Mouse (Mus musculus) forebrain, embryonic 16.5 days (tissue): ENCODE measurements around the gene Naaladl1. TPM values are rescaled to one million over a fixed set of nuclear protein-coding genes. Genes with fewer than 3 reads are reported as not detected.

Source experiments
- ATAC-seq: fragments of 200-750 bp; cut with Nextera tagmentation; 2 replicates; pipeline ENCODE4 v1.8.0; 2017; ENCODE audit warnings: mild to moderate bottlenecking, moderate library complexity
- H3K27ac ChIP-seq: fragments of 300-500 bp; sonication (generic); 2 replicates; pipeline ENCODE4 v1.5.1; 2014; ENCODE audit warnings: low read length, control low read depth
- H3K27me3 ChIP-seq: fragments of 300-500 bp; sonication (generic); replicated peaks from 2 replicates; pipeline ENCODE4 v1.6.1; 2014; ENCODE audit warnings: low read length; ENCODE audit not compliant: control insufficient read depth, insufficient read depth
- H3K36me3 ChIP-seq: fragments of 300-500 bp; sonication (generic); 2 replicates; pipeline ENCODE4 v1.6.1; 2014; ENCODE audit not compliant: control insufficient read depth, insufficient read depth
- H3K4me1 ChIP-seq: fragments of 300-500 bp; sonication (generic); replicated peaks from 2 replicates; pipeline ENCODE4 v1.6.1; 2014; ENCODE audit warnings: low read length; ENCODE audit not compliant: control insufficient read depth, insufficient read depth
- H3K4me2 ChIP-seq: fragments of 300-500 bp; sonication (generic); 2 replicates; pipeline ENCODE4 v1.6.1; 2014; ENCODE audit warnings: mild to moderate bottlenecking, low read length, control low read depth
- H3K4me3 ChIP-seq: fragments of 300-500 bp; sonication (generic); replicated peaks from 2 replicates; pipeline ENCODE4 v1.5.1; 2014; ENCODE audit warnings: mild to moderate bottlenecking, low read length, control low read depth
- H3K9ac ChIP-seq: fragments of 300-500 bp; sonication (generic); replicated peaks from 2 replicates; pipeline ENCODE4 v1.6.1; 2014; ENCODE audit warnings: low read depth, low read length, control low read depth
- H3K9me3 ChIP-seq: fragments of 300-500 bp; sonication (generic); 2 replicates; pipeline ENCODE4 v1.6.1; 2016; ENCODE audit warnings: low read length; ENCODE audit not compliant: control insufficient read depth
- WGBS: fragments of 180-500 bp; shearing (Covaris S2); extraction: QIAGEN DNeasy Blood & Tissue Kit; methylation state at CpG from one replicate; pipeline ENCODE4 v1.1.7; 2014; 5-methylcytosine and 5-hydroxymethylcytosine counted together
- polyA plus RNA-seq: library from polyadenylated mRNA; unstranded; fragments of >200 nt; fragmentation: Nextera tagmentation; extraction: Ambion mirVana; gene quantifications from 2 replicates; pipeline ENCODE4 v1.2.1, GENCODE M21; 2015

Naaladl1 gene
- polyA plus RNA-seq, 1 experiment from 2014 or later, result 0.58 TPM

DNA sequence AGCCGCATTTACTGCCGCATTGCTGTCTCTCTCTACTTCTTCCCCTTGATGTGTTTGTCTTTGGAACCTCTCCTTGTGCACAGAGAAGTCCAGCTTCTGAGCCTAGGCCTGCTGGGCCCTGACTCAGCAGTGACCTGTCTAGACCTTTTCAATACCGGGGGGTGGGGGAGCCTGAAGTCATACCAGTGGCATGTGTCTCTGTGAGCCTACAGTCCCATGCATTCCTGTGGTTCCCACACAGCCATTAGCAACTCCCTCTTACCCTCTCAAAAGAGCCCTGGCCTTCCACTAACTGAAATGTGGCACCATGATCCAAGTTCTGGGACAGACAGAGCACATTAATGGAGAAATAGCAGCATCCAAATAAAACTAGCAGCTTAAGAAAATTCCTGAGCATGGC is 30.8 kb downstream of the Naaladl1 start:
- no peak overlapping the region for H3K9ac ChIP-seq
- H3K27ac ChIP-seq, result no peak overlapping the region
- H3K4me3 ChIP-seq, result no peak overlapping the region
- H3K36me3 ChIP-seq, result peaks cover 7% of the 10 kb centered on the region; the same call in 1 of the 2 replicates
- H3K4me1 ChIP-seq, result peaks cover 13% of the 10 kb centered on the region
- 87% methylated on average over 3 of the region's 3 CpGs for WGBS
- H3K9me3 ChIP-seq, result no peaks in the 10 kb centered on the region
- no peaks in the 10 kb centered on the region for H3K27me3 ChIP-seq
- no peak for ATAC-seq
- H3K4me2 ChIP-seq, result no peak overlapping the region

DNA sequence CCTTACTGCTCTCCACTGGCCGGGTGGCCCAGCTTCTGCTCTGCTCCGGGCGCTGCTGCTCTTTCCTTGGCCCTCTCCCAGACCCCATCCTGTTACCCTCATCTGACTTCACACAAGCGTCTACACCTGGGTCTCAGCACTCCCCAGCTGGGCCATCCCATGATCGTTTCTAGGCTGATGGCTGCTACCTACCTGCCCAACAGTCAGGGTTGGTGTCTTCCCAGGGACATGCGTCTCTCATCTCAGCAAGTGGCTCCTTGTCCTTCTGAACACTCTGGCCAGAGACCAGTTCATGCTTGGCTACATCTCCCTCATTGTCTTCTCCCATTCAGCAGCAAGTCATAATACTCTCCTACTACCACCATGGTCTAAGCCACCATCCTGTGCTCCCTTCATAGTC is 34.1 kb downstream of the Naaladl1 start:
- peaks cover 7% of the 10 kb centered on the region; the same call in 1 of the 2 replicates for H3K36me3 ChIP-seq
- peak overlapping the region; percentile 73 for H3K4me3 ChIP-seq
- peak overlapping the region; percentile 94 for H3K9ac ChIP-seq
- 92% methylated on average over 6 of the region's 6 CpGs for WGBS
- ATAC-seq, result no peak
- peak overlapping the region; percentile 72 for H3K4me2 ChIP-seq
- H3K4me1 ChIP-seq, result peaks cover 19% of the 10 kb centered on the region
- H3K27ac ChIP-seq, result no peak overlapping the region
- H3K9me3 ChIP-seq, result no peaks in the 10 kb centered on the region
- H3K27me3 ChIP-seq, result no peaks in the 10 kb centered on the region

DNA sequence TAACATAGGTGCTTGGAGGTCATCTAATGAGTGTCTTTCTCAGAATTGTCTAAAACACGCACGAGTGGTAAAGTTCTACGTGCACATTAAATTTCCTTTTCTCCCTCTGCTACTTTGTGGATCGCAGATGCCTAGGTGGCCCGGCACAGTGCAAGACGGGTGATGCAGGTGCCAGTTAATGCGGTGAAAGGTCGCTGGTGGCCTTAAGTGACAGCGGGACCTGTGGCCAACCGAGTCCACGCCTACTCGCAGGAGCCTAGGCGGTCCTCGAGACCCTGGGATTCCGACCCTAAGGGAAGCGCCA is 34.7 kb downstream of the Naaladl1 start:
- peak overlapping the region; percentile 95 for H3K27ac ChIP-seq
- peaks cover 7% of the 10 kb centered on the region; the same call in 1 of the 2 replicates for H3K36me3 ChIP-seq
- ATAC-seq, result no peak
- H3K9ac ChIP-seq, result peak overlapping the region; percentile 94
- H3K4me3 ChIP-seq, result peak overlapping the region; percentile 73
- H3K4me1 ChIP-seq, result peaks cover 19% of the 10 kb centered on the region
- WGBS, result 6% methylated on average over 16 of the region's 16 CpGs
- no peaks in the 10 kb centered on the region for H3K27me3 ChIP-seq
- no peaks in the 10 kb centered on the region for H3K9me3 ChIP-seq
- peak overlapping the region; percentile 72 for H3K4me2 ChIP-seq

DNA sequence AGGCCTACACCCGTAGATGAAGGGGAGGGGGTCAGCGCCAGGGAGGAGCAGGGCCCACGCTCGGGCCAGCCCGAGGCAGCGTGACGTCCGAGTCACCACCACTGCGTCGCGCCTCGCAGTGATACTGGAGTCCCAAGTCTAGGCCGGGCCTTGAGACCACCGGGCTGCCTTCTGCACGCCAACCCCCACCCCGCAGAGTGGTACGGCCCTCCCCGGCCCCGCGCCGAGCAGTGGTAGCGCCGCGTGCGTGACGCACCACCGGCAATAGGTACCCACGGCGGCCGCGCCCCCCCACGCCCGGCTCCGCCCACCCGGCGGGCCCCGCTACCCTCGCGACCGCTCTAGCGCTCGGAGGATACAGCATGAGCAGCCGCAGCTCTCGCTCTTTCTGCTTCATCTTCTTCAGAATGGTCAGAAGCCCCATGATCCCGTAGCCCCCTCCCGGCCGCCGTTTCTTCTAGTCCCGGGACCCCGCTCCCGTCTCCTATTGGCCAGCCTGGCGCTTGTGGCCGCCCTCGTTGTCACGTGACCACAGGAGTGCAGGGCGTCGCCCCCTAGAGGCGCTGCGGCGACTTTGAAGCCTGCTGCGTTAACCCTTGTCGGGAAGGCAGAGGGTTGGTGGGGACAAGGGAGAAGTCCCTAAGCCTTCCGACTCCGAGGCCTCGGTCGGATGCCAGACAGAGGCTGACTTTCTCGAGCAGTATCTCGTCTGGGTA is 35.3 kb downstream of the Naaladl1 start, which contains the start of gene Batf2:
TSS of gene Batf2 (plus strand) at position 306 of the 716 bp plus-strand sequence.
- H3K9me3 ChIP-seq, result no peaks in the 10 kb centered on the region
- 1% methylated on average over 60 of the region's 68 CpGs for WGBS
- H3K4me2 ChIP-seq, result peak within 1 kb of the TSS; percentile 72
- ATAC-seq, result peak; percentile 94
- no peaks in the 10 kb centered on the region for H3K27me3 ChIP-seq
- H3K4me3 ChIP-seq, result peak within 1 kb of the TSS; percentile 73
- H3K36me3 ChIP-seq, result peaks cover 2% of the 10 kb centered on the region; the same call in 1 of the 2 replicates
- H3K27ac ChIP-seq, result peak within 1 kb of the TSS; percentile 95
- peak within 1 kb of the TSS; percentile 94 for H3K9ac ChIP-seq
- H3K4me1 ChIP-seq, result peaks cover 19% of the 10 kb centered on the region

DNA sequence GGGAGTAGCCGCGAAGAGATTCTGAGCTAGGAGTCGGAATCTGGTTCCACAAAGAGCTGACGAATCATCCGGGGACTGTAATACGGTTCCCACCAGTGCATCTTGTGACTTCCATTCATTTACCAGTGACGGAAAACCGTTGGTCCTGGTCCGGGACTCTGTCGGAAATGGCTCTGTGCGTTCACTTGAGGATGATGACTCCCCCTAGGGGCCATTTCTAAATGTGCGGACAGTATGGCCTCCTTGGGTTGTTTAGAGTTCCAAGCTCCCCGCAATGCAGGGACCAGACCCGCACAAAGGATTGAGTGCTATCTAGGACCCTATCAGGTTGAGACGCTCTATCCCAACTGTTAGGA is 35.8 kb downstream of the Naaladl1 start, which contains the start of gene Arl2:
TSS of gene Arl2 (minus strand) at position 155 of the 356 bp plus-strand sequence.
- Histone ChIP-seq H3K4me3 (peak within 1 kb of the TSS; percentile 73), H3K4me2 (peak within 1 kb of the TSS; percentile 72), H3K27ac (peak within 1 kb of the TSS; percentile 95), H3K4me1 (peaks cover 19% of the 10 kb centered on the region), H3K27me3 (no peaks in the 10 kb centered on the region), H3K9me3 (no peaks in the 10 kb centered on the region), H3K9ac (peak within 1 kb of the TSS; percentile 94), H3K36me3 (no peaks in the 10 kb centered on the region)
- 0% methylated on average over 15 of the region's 15 CpGs for WGBS
- ATAC-seq, result peak; percentile 80

DNA sequence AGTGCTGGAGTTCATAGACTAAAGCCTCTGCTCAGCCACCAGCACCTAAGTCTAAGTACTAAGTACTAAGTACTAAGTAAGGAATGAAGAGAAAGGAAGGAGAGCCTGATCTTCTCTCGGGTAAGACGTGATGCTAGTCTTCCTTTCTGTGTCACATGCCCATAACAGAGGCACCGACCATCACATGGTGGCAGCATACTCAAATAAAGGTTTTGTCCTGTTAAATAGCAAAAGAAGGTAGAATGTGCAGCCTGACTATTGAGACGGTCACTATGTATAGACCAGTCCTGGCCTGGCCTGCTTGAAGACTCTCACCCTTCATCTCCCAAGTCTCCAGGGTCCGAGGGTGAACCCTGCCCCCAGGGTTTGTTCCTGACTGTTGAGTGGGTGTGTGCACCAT is 39.3 kb downstream of the Naaladl1 start:
- WGBS, result 83% methylated on average over 5 of the region's 5 CpGs
- Histone ChIP-seq H3K4me2 (no peak overlapping the region), H3K4me1 (peaks cover 11% of the 10 kb centered on the region), H3K27me3 (no peaks in the 10 kb centered on the region), H3K4me3 (no peak overlapping the region), H3K27ac (no peak overlapping the region), H3K36me3 (no peaks in the 10 kb centered on the region), H3K9me3 (no peaks in the 10 kb centered on the region), H3K9ac (no peak overlapping the region)
- ATAC-seq, result no peak

DNA sequence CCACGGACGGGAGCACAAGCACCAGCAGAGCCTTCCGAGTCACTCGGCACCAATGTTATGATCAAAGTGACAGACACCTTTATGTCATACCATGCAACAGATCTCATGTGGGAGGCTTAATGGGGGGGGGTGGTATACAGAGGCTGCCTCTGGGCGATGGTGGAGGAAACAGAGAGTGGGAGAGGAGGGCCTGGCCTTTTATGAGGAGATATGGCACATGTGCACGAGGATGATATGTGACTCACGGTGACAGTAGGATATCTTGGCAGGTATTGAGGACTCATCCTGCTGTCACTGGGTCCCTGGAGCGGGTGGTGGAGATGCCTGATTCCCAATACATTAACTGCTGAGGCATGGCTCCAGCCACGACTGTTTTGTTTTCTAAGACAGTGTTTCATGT is 49.6 kb downstream of the Naaladl1 start:
- Histone ChIP-seq H3K4me3 (no peak overlapping the region), H3K4me1 (no peaks in the 10 kb centered on the region), H3K36me3 (no peaks in the 10 kb centered on the region), H3K27ac (no peak overlapping the region), H3K9me3 (no peaks in the 10 kb centered on the region), H3K4me2 (no peak overlapping the region), H3K27me3 (no peaks in the 10 kb centered on the region), H3K9ac (no peak overlapping the region)
- no peak for ATAC-seq
- WGBS, result 86% methylated on average over 9 of the region's 9 CpGs

DNA sequence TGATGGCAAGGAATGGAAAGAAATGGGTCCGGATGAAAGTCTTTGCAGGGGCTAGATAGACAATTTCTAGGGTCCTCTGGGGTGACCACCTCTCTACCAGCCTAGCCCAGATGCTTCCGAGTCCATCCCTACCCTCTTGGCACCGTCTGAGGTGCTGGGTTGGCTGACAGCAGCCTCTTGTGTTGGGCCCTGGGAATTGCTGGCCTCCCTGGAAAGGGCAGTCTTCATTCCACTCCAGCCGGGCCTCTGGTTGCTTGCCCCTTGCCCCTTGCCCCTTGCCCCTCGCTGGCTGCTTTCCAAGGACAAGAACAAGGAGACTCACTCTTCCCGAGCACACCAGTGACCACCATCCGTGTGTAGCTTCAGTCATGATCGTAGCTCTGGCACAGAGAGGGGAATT is 50.8 kb downstream of the Naaladl1 start:
- no peak overlapping the region for H3K9ac ChIP-seq
- 60% methylated on average over 8 of the region's 8 CpGs for WGBS
- H3K4me3 ChIP-seq, result no peak overlapping the region
- H3K9me3 ChIP-seq, result no peaks in the 10 kb centered on the region
- no peak overlapping the region for H3K27ac ChIP-seq
- H3K27me3 ChIP-seq, result no peaks in the 10 kb centered on the region
- H3K36me3 ChIP-seq, result no peaks in the 10 kb centered on the region
- H3K4me2 ChIP-seq, result no peak overlapping the region
- no peaks in the 10 kb centered on the region for H3K4me1 ChIP-seq
- ATAC-seq, result no peak

DNA sequence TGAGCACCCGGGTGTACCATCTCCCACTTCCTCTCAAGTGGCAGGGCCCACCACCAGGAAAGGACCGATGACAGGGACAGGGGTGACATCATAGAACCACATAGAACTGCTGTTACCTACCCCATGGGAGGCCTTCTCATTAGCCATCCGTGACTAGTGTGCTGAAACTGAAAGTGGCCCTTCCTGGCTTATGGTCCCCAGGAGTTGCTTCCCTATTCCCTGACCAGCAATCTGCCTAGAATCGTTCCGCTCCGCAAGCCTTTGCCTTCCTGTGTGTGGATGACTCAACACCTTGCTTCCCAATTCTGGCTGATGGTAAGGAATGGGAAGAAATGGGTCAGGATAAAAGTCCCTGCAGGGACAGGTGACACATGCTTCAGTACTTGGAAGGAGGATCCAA is 51.6 kb downstream of the Naaladl1 start:
- Histone ChIP-seq H3K27ac (no peak overlapping the region), H3K4me2 (no peak overlapping the region), H3K9ac (no peak overlapping the region), H3K9me3 (no peaks in the 10 kb centered on the region), H3K27me3 (no peaks in the 10 kb centered on the region), H3K4me3 (no peak overlapping the region), H3K36me3 (no peaks in the 10 kb centered on the region), H3K4me1 (no peaks in the 10 kb centered on the region)
- 78% methylated on average over 6 of the region's 6 CpGs for WGBS
- no peak for ATAC-seq
